Mouse (Mus musculus) limb, embryonic 11.5 days (tissue): ENCODE measurements around the gene Ccdc188. TPM values are rescaled to one million over a fixed set of nuclear protein-coding genes. Genes with fewer than 3 reads are reported as not detected.

Experiments
- ATAC-seq: fragments of 200-750 bp; cut with Nextera tagmentation; 2 replicates; pipeline ENCODE4 v1.8.0; 2017; ENCODE audit warnings: low read depth; ENCODE audit not compliant: insufficient number of reproducible peaks, low FRiP score, low TSS enrichment
- DNase-seq: peaks from one replicate; pipeline ENCODE4 v3.0.0-alpha.2; 2015; ENCODE audit warnings: low spot score
- H3K27ac ChIP-seq: fragments of 300-500 bp; sonication (generic); replicated peaks from 2 replicates; pipeline ENCODE4 v1.5.1; 2014; ENCODE audit warnings: low read depth, mild to moderate bottlenecking, low read length
- H3K27me3 ChIP-seq: fragments of 300-500 bp; sonication (generic); 2 replicates; pipeline ENCODE4 v1.6.1; 2014; ENCODE audit warnings: mild to moderate bottlenecking, low read length, mixed read lengths; ENCODE audit not compliant: control insufficient read depth, insufficient read depth
- H3K36me3 ChIP-seq: fragments of 300-500 bp; sonication (generic); 2 replicates; pipeline ENCODE4 v1.6.1; 2014; ENCODE audit warnings: mild to moderate bottlenecking, low read length, moderate library complexity, mixed read lengths; ENCODE audit not compliant: control insufficient read depth, insufficient read depth
- H3K4me1 ChIP-seq: fragments of 300-500 bp; sonication (generic); 2 replicates; pipeline ENCODE4 v1.6.1; 2014; ENCODE audit warnings: low read length, mixed read lengths; ENCODE audit not compliant: control insufficient read depth, insufficient read depth
- H3K4me2 ChIP-seq: fragments of 300-500 bp; sonication (generic); 2 replicates; pipeline ENCODE4 v1.6.1; 2014; ENCODE audit warnings: low read depth, mild to moderate bottlenecking, moderate library complexity; ENCODE audit not compliant: severe bottlenecking
- H3K4me3 ChIP-seq: fragments of 300-500 bp; sonication (generic); 2 replicates; pipeline ENCODE4 v1.5.1; 2014; ENCODE audit warnings: low read depth, low read length
- H3K9ac ChIP-seq: fragments of 300-500 bp; sonication (generic); 2 replicates; pipeline ENCODE4 v1.6.1; 2014; ENCODE audit warnings: mild to moderate bottlenecking, low read length
- H3K9me3 ChIP-seq: fragments of 300-500 bp; sonication (generic); 2 replicates; pipeline ENCODE4 v1.6.1; 2016; ENCODE audit warnings: low read length; ENCODE audit not compliant: control insufficient read depth
- WGBS: fragments of 180-500 bp; shearing (Covaris S2); extraction: QIAGEN DNeasy Blood & Tissue Kit; methylation state at CpG from one replicate; pipeline ENCODE4 v1.1.7; 2014; 5-methylcytosine and 5-hydroxymethylcytosine counted together
- polyA plus RNA-seq: library from polyadenylated mRNA; unstranded; fragments of >200 nt; fragmentation: Nextera tagmentation; extraction: Ambion mirVana; gene quantifications from 2 replicates; pipeline ENCODE4 v1.2.1, GENCODE M21; 2014

Ccdc188 gene
- polyA plus RNA-seq, 1 experiment from 2014 or later = not detected

DNA sequence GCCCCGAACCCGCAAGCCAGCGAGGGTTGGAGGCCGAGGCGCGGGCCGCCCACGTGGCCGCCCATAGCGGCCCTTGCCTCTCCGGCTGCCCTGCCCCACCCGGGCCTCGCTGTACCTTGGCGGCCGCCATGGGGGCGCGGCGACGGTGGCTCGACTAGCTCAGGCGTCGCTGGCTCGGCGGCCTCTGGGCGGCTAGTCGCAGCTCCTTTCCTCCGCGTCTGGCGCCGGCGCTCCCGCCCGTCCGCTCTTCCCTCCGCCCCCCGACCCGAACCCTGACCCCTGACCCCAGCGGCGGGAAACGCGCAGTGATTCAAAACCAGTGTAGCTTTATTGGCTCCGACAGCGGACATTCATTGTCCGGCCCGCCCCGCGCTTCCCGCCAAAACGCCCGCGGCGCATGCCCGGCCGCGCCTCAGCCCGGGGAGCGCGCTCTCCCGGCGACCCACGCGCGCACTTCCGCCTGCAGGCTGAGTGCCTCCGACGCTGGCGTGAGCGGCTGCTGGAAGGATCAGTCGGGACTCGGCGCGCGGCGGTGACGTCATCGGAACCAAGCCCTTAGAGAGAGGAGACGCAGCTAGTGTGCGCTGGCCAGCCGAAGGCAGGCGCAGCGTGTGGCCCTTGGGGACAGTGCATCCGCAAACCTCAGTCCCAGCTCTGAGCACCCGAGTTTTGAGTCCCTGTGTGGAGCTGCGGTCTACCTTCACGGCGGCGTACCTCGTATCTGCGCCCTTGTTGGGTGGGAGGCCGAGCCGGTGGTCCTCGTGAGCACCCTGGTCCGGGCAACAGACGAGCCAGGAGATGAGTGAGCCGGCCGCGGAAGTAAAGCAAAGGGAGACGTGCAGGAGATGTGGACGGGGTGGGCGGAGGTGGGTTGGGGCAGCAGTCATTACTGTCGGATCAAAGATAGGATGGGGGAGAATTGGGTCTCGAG lies 31.0 kb downstream of the Ccdc188 start, which contains the start of the genes Trmt2a and Ranbp1:
Gene Trmt2a (plus strand): TSS at position 247 of the 931 bp plus-strand sequence.
Gene Ranbp1 (minus strand): TSS at position 300 of the 931 bp plus-strand sequence.
- 0% methylated on average over 99 of the region's 102 CpGs for WGBS
- peaks cover 46% of the 10 kb centered on the region for H3K36me3 ChIP-seq
- DNase-seq (peak; percentile 100), ATAC-seq (peak; percentile 95)
- H3K4me3 ChIP-seq = peak within 1 kb of the TSS; percentile 88
- H3K27me3 ChIP-seq = no peaks in the 10 kb centered on the region
- H3K9me3 ChIP-seq = no peaks in the 10 kb centered on the region
- H3K4me2 ChIP-seq = peak within 1 kb of the TSS; percentile 85
- H3K9ac ChIP-seq = peak within 1 kb of the TSS; percentile 92
- H3K4me1 ChIP-seq = peaks cover 25% of the 10 kb centered on the region
- H3K27ac ChIP-seq = peak within 1 kb of the TSS; percentile 80

- ATAC-seq (peak; percentile 2; the same call in 1 of the 2 replicates), DNase-seq (peak; percentile 62)
- Histone ChIP-seq H3K4me2 (peak overlapping the region; percentile 85), H3K27ac (peak overlapping the region; percentile 78), H3K27me3 (no peaks in the 10 kb centered on the region), H3K4me1 (peaks cover 25% of the 10 kb centered on the region), H3K9ac (peak overlapping the region; percentile 92), H3K4me3 (peak overlapping the region; percentile 88), H3K9me3 (no peaks in the 10 kb centered on the region), H3K36me3 (peaks cover 48% of the 10 kb centered on the region)
- 7% methylated on average over 27 of the region's 27 CpGs for WGBS
Observed at GRCm38 (mm10) chr16:18249364-18249967, 31.8 kb downstream of the Ccdc188 start.

DNA sequence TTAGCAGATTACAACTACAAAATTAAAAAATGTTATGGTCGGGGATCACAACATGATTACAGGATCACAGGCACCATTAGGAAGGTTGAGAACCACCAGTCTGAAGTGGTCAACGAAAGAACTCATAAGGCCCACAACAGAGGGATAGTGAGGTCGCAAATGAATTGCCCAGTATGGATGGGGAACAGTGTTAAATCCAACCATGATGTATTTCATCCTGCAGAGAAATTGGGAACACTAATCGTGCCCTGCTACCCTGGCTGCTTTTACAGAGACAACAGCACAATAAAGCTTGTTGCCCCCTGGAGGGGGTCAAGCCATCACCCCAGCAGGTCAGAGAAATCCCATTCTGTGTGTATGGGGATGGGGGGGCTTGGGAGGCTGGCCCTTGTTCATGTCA lies 32.6 kb downstream of the Ccdc188 start:
- H3K4me1 ChIP-seq = peaks cover 25% of the 10 kb centered on the region
- peak overlapping the region; percentile 85 for H3K4me2 ChIP-seq
- H3K27me3 ChIP-seq = no peaks in the 10 kb centered on the region
- H3K27ac ChIP-seq = no peak overlapping the region
- peak overlapping the region; percentile 88 for H3K4me3 ChIP-seq
- no peak overlapping the region; the same call in 1 of the 2 replicates for H3K9ac ChIP-seq
- DNase-seq (no peak), ATAC-seq (no peak)
- WGBS = 67% methylated on average over 4 of the region's 4 CpGs
- H3K9me3 ChIP-seq = no peaks in the 10 kb centered on the region
- peaks cover 40% of the 10 kb centered on the region for H3K36me3 ChIP-seq

DNA sequence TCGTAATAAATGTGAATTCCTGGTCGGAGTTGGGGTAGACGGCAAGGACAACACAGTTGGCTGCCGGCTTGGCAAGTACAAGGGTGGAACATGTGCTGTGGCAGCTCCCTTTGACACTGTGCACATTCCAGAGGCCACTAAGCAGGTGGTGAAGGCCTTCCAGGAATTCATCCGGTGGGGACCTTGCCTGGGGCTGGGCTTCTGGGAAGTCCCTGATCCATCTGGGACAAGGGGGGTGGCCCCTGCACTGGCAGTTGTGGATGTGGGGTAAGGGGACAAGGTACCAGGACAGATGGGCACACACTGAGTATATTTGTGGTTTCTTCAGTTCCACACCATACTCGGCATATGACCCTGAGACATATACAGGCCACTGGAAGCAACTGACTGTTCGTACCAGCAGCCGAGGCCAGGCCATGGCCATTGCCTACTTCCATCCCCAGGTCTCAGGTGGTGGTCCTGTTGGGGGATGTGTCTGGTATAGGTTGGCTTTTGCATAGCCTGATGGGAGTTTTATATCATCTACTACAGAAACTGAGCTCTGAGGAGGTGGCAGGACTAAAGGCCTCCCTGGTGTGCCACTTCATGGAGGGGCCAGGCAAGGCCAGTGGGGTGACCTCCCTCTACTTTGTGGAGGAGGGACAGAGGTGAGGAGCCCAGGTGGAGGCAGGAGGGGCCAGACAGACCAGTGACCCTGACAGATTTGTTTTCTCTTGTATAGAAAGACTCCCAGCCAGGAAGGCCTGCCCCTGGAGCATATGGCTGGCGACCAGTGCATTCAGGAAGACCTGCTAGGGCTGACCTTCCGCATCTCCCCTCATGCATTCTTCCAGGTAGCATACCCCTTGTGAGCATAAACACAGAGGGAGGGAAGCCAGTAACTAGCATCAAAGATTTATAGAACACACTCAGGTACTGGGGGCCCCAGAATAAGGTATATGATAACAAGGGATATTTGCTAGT lies 33.4 kb downstream of the Ccdc188 start:
- peaks cover 25% of the 10 kb centered on the region for H3K4me1 ChIP-seq
- no peak overlapping the region for H3K4me3 ChIP-seq
- ATAC-seq (no peak), DNase-seq (no peak)
- H3K9ac ChIP-seq = no peak overlapping the region; the same call in 1 of the 2 replicates
- no peaks in the 10 kb centered on the region for H3K27me3 ChIP-seq
- no peaks in the 10 kb centered on the region for H3K9me3 ChIP-seq
- peaks cover 38% of the 10 kb centered on the region for H3K36me3 ChIP-seq
- 80% methylated on average over 10 of the region's 10 CpGs for WGBS
- H3K27ac ChIP-seq = no peak overlapping the region
- H3K4me2 ChIP-seq = peak overlapping the region; percentile 85

- H3K27ac ChIP-seq = no peak overlapping the region
- DNase-seq (no peak), ATAC-seq (no peak)
- no peak overlapping the region for H3K9ac ChIP-seq
- H3K27me3 ChIP-seq = no peaks in the 10 kb centered on the region
- no peak overlapping the region for H3K4me3 ChIP-seq
- 85% methylated on average over 6 of the region's 6 CpGs for WGBS
- H3K4me1 ChIP-seq = peaks cover 17% of the 10 kb centered on the region
- H3K9me3 ChIP-seq = no peaks in the 10 kb centered on the region
- H3K36me3 ChIP-seq = peaks cover 47% of the 10 kb centered on the region
- no peak overlapping the region for H3K4me2 ChIP-seq
Observed at GRCm38 (mm10) chr16:18252736-18253135, 35.1 kb downstream of the Ccdc188 start.

GRCm38 (mm10) chr16:18253866-18254265 lies 36.2 kb downstream of the Ccdc188 start:
- DNase-seq (no peak), ATAC-seq (no peak)
- no peak overlapping the region for H3K4me3 ChIP-seq
- 81% methylated on average over 1 of the region's 1 CpGs for WGBS
- H3K4me1 ChIP-seq = peaks cover 17% of the 10 kb centered on the region
- no peaks in the 10 kb centered on the region for H3K27me3 ChIP-seq
- H3K9me3 ChIP-seq = no peaks in the 10 kb centered on the region
- H3K27ac ChIP-seq = no peak overlapping the region
- H3K9ac ChIP-seq = no peak overlapping the region
- no peak overlapping the region for H3K4me2 ChIP-seq
- H3K36me3 ChIP-seq = peaks cover 51% of the 10 kb centered on the region

DNA sequence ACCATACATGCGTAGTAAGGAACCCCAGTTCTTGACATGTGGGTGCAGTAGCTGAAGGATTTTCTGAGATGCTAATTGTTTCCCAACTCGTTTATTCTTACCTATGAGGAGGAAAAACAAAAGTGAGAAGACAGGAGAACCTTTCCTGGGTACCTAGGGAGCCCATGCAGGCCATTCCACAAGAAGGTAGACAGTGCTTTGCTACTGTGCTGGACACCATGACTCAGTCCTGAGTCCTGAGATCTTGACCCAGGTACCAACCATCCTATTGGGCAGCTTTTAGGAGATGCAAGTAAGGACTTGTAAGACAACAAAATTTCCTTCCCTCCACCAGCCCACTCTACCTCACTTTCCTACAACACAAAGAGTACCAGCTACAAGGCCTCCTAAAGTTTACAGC lies 40.5 kb downstream of the Ccdc188 start, which contains the start of gene Gm49776:
Gene Gm49776 (minus strand): TSS at position 101 of the 400 bp plus-strand sequence.
- no peak within 1 kb of the TSS for H3K27ac ChIP-seq
- no peak within 1 kb of the TSS for H3K9ac ChIP-seq
- H3K9me3 ChIP-seq = no peaks in the 10 kb centered on the region
- ATAC-seq = no peak
- H3K27me3 ChIP-seq = no peaks in the 10 kb centered on the region
- H3K4me1 ChIP-seq = no peaks in the 10 kb centered on the region
- 87% methylated on average over 2 of the region's 2 CpGs for WGBS
- no peak for DNase-seq
- H3K36me3 ChIP-seq = peaks cover 50% of the 10 kb centered on the region
- no peak within 1 kb of the TSS for H3K4me3 ChIP-seq
- H3K4me2 ChIP-seq = no peak within 1 kb of the TSS
